Mouse (Mus musculus) heart, adult 18-20 months (tissue): ENCODE measurements around the gene Musk. TPM values are rescaled to one million over a fixed set of nuclear protein-coding genes. Genes with fewer than 3 reads are reported as not detected.

Experiments used
- DNase-seq, 2 experiments: peaks; one replicate each; pipeline ENCODE4 v3.0.0; 2021 to 2022; ENCODE audit warnings: mixed read lengths in 1 of 2
- total RNA-seq, 2 experiments: library from RNA; stranded (reverse); gene quantifications; 2 replicates each; pipeline ENCODE4 v1.2.3; 2021

Musk gene
- total RNA-seq, 2 experiments from 2014 or later = 0.44 to 0.65 TPM

GRCm38 (mm10) chr4:58314942-58315508, 29.3 kb downstream of the Musk start:
- DNase-seq = no peak

GRCm38 (mm10) chr4:58317536-58317935, 31.8 kb downstream of the Musk start:
- no peak for DNase-seq

GRCm38 (mm10) chr4:58320293-58320692, 34.5 kb downstream of the Musk start:
- DNase-seq = no peak

GRCm38 (mm10) chr4:58326746-58327145, 41.0 kb downstream of the Musk start:
- no peak for DNase-seq

- peak in 1 of 2 experiments; percentile 11 for DNase-seq
Observed at GRCm38 (mm10) chr4:58328231-58328630, 42.5 kb downstream of the Musk start.

- DNase-seq = no peak
Observed at GRCm38 (mm10) chr4:58330016-58330415, 44.3 kb downstream of the Musk start.

GRCm38 (mm10) chr4:58330864-58331638, 45.3 kb downstream of the Musk start:
- peak; percentile 15 for DNase-seq

- no peak for DNase-seq
Observed at GRCm38 (mm10) chr4:58332394-58332793, 46.6 kb downstream of the Musk start.

GRCm38 (mm10) chr4:58336227-58336626, 50.5 kb downstream of the Musk start:
- peak in 1 of 2 experiments; percentile 8 for DNase-seq

- DNase-seq = no peak
Observed at GRCm38 (mm10) chr4:58339226-58339625, 53.5 kb downstream of the Musk start.

- no peak for DNase-seq
Observed at GRCm38 (mm10) chr4:58350206-58350605, 64.4 kb downstream of the Musk start.

GRCm38 (mm10) chr4:58351165-58351564, 65.4 kb downstream of the Musk start:
- no peak for DNase-seq

GRCm38 (mm10) chr4:58351590-58351989, 65.8 kb downstream of the Musk start:
- DNase-seq = no peak

GRCm38 (mm10) chr4:58358996-58359395, 73.2 kb downstream of the Musk start:
- DNase-seq = no peak

GRCm38 (mm10) chr4:58365321-58365720, 79.6 kb downstream of the Musk start:
- no peak for DNase-seq

GRCm38 (mm10) chr4:58371106-58371505, 85.3 kb downstream of the Musk start:
- no peak for DNase-seq

- DNase-seq = peak; percentile 6 to 8
Observed at GRCm38 (mm10) chr4:58373599-58373998, 87.8 kb downstream of the Musk start.

- DNase-seq = peak; percentile 44 to 62
Observed at GRCm38 (mm10) chr4:58374141-58374870, 88.5 kb downstream of the Musk start.

GRCm38 (mm10) chr4:58379186-58379585, 93.4 kb downstream of the Musk start:
- DNase-seq = no peak

GRCm38 (mm10) chr4:58400861-58401341, 115.1 kb downstream of the Musk start:
- DNase-seq = peak; percentile 56 to 57

GRCm38 (mm10) chr4:58401973-58402501, 116.3 kb downstream of the Musk start:
- DNase-seq = no peak
